Mouse (Mus musculus) heart, embryonic 13.5 days (tissue): ENCODE results near the gene Mmd2. TPM values are rescaled to one million over a fixed set of nuclear protein-coding genes. Genes with fewer than 3 reads are reported as not detected.

ENCODE experiments used
- ATAC-seq: fragments of 200-750 bp; cut with Nextera tagmentation; 2 replicates; pipeline ENCODE4 v1.8.0; 2017; ENCODE audit warnings: moderate TSS enrichment; ENCODE audit not compliant: insufficient number of reproducible peaks, low FRiP score, low TSS enrichment; ENCODE audit errors: extremely low read depth
- H3K27ac ChIP-seq: fragments of 300-500 bp; sonication (generic); replicated peaks from 2 replicates; pipeline ENCODE4 v1.5.1; 2015; ENCODE audit warnings: moderate library complexity, mild to moderate bottlenecking, inconsistent platforms
- H3K27me3 ChIP-seq: fragments of 300-500 bp; sonication (generic); replicated peaks from 2 replicates; pipeline ENCODE4 v1.6.1; 2015; ENCODE audit warnings: mild to moderate bottlenecking, inconsistent platforms
- H3K36me3 ChIP-seq: fragments of 300-500 bp; sonication (generic); 2 replicates; pipeline ENCODE4 v1.6.1; 2015; ENCODE audit warnings: mild to moderate bottlenecking, inconsistent platforms
- H3K4me1 ChIP-seq: fragments of 300-500 bp; sonication (generic); 2 replicates; pipeline ENCODE4 v1.6.1; 2015; ENCODE audit warnings: inconsistent platforms
- H3K4me2 ChIP-seq: fragments of 300-500 bp; sonication (generic); 2 replicates; pipeline ENCODE4 v1.6.1; 2015; ENCODE audit warnings: inconsistent platforms, mild to moderate bottlenecking, moderate library complexity
- H3K4me3 ChIP-seq: fragments of 300-500 bp; sonication (generic); 2 replicates; pipeline ENCODE4 v1.5.1; 2015; ENCODE audit warnings: moderate library complexity, mild to moderate bottlenecking, inconsistent platforms
- H3K9ac ChIP-seq: fragments of 300-500 bp; sonication (generic); 2 replicates; pipeline ENCODE4 v1.6.1; 2015; ENCODE audit warnings: inconsistent platforms, mild to moderate bottlenecking, moderate library complexity
- H3K9me3 ChIP-seq: fragments of 300-500 bp; sonication (generic); 2 replicates; pipeline ENCODE4 v1.6.1; 2016; ENCODE audit warnings: inconsistent platforms
- WGBS: fragments of 180-500 bp; shearing (Covaris S2); methylation state at CpG from one replicate; pipeline ENCODE4 v1.1.7; 2015; ENCODE audit warnings: mixed read lengths; 5-methylcytosine and 5-hydroxymethylcytosine counted together
- polyA plus RNA-seq: library from polyadenylated mRNA; unstranded; fragments of >200 nt; fragmentation: Nextera tagmentation; extraction: Ambion mirVana; gene quantifications from 2 replicates; pipeline ENCODE4 v1.2.1, GENCODE M21; 2015

Gene Mmd2
- polyA plus RNA-seq, 1 experiment from 2014 or later, result 0.24 TPM

- WGBS, result under 1% methylated on average over 69 of the region's 69 CpGs
- Histone ChIP-seq H3K27ac (peak overlapping the region; percentile 94), H3K4me1 (peaks cover 22% of the 10 kb centered on the region), H3K4me3 (peak overlapping the region; percentile 92), H3K4me2 (peak overlapping the region; percentile 92), H3K27me3 (peaks cover 16% of the 10 kb centered on the region), H3K9me3 (no peaks in the 10 kb centered on the region), H3K9ac (peak overlapping the region; percentile 96), H3K36me3 (peaks cover 13% of the 10 kb centered on the region)
- peak; percentile 97 for ATAC-seq
These were observed 20.4 kb upstream of the Mmd2 start for GRCm38 (mm10) chr5:142628726-142629662.

GRCm38 (mm10) chr5:142627398-142627797 lies 18.8 kb upstream of the Mmd2 start, which contains the start of gene Wipi2:
Gene Wipi2, plus strand, starts transcription at chr5:142627698.
- H3K4me1 ChIP-seq, result peaks cover 22% of the 10 kb centered on the region
- H3K9me3 ChIP-seq, result no peaks in the 10 kb centered on the region
- no peak for ATAC-seq
- peak within 1 kb of the TSS; percentile 90 for H3K9ac ChIP-seq
- H3K27me3 ChIP-seq, result peaks cover 16% of the 10 kb centered on the region
- no peaks in the 10 kb centered on the region; the same call in 1 of the 2 replicates for H3K36me3 ChIP-seq
- peak within 1 kb of the TSS; percentile 92 for H3K4me3 ChIP-seq
- WGBS, result 77% methylated on average over 2 of the region's 2 CpGs
- peak within 1 kb of the TSS; percentile 89 for H3K4me2 ChIP-seq
- H3K27ac ChIP-seq, result peak within 1 kb of the TSS; percentile 94

GRCm38 (mm10) chr5:142623080-142623479 lies 14.5 kb upstream of the Mmd2 start:
- 82% methylated on average over 7 of the region's 7 CpGs for WGBS
- Histone ChIP-seq H3K4me1 (peaks cover 4% of the 10 kb centered on the region), H3K27me3 (peaks cover 16% of the 10 kb centered on the region), H3K4me2 (no peak overlapping the region), H3K4me3 (no peak overlapping the region), H3K9me3 (no peaks in the 10 kb centered on the region), H3K27ac (no peak overlapping the region), H3K9ac (no peak overlapping the region), H3K36me3 (no peaks in the 10 kb centered on the region)
- ATAC-seq, result no peak

- WGBS, result 57% methylated on average over 1 of the region's 1 CpGs
- peaks cover 16% of the 10 kb centered on the region for H3K27me3 ChIP-seq
- H3K9me3 ChIP-seq, result no peaks in the 10 kb centered on the region
- H3K4me2 ChIP-seq, result no peak overlapping the region
- no peak overlapping the region for H3K9ac ChIP-seq
- no peak overlapping the region for H3K27ac ChIP-seq
- no peak for ATAC-seq
- H3K4me3 ChIP-seq, result no peak overlapping the region
- no peaks in the 10 kb centered on the region for H3K4me1 ChIP-seq
- H3K36me3 ChIP-seq, result no peaks in the 10 kb centered on the region
These were observed 13.5 kb upstream of the Mmd2 start for GRCm38 (mm10) chr5:142622134-142622533.

- no peak overlapping the region for H3K4me3 ChIP-seq
- no peaks in the 10 kb centered on the region for H3K9me3 ChIP-seq
- H3K27me3 ChIP-seq, result peaks cover 15% of the 10 kb centered on the region
- H3K4me1 ChIP-seq, result no peaks in the 10 kb centered on the region
- no peak overlapping the region for H3K9ac ChIP-seq
- WGBS, result 55% methylated on average over 2 of the region's 2 CpGs
- no peak for ATAC-seq
- no peaks in the 10 kb centered on the region for H3K36me3 ChIP-seq
- no peak overlapping the region for H3K4me2 ChIP-seq
- H3K27ac ChIP-seq, result no peak overlapping the region
These were observed 12.8 kb upstream of the Mmd2 start for GRCm38 (mm10) chr5:142621421-142621820.

GRCm38 (mm10) chr5:142619866-142620265 lies 11.3 kb upstream of the Mmd2 start:
- H3K4me3 ChIP-seq, result no peak overlapping the region
- no peak overlapping the region for H3K27ac ChIP-seq
- no peaks in the 10 kb centered on the region for H3K4me1 ChIP-seq
- no peaks in the 10 kb centered on the region for H3K36me3 ChIP-seq
- no peaks in the 10 kb centered on the region for H3K9me3 ChIP-seq
- ATAC-seq, result no peak
- no peak overlapping the region for H3K9ac ChIP-seq
- H3K27me3 ChIP-seq, result peaks cover under 1% of the 10 kb centered on the region; the same call in 1 of the 2 replicates
- no peak overlapping the region for H3K4me2 ChIP-seq
- WGBS, result 19% methylated on average over 5 of the region's 5 CpGs

- 51% methylated on average over 6 of the region's 6 CpGs for WGBS
- no peaks in the 10 kb centered on the region; the same call in 1 of the 2 replicates for H3K27me3 ChIP-seq
- no peaks in the 10 kb centered on the region for H3K9me3 ChIP-seq
- H3K4me1 ChIP-seq, result no peaks in the 10 kb centered on the region
- no peak overlapping the region for H3K27ac ChIP-seq
- H3K36me3 ChIP-seq, result no peaks in the 10 kb centered on the region
- H3K4me2 ChIP-seq, result no peak overlapping the region
- no peak overlapping the region for H3K4me3 ChIP-seq
- ATAC-seq, result no peak
- no peak overlapping the region for H3K9ac ChIP-seq
These were observed 7.7 kb upstream of the Mmd2 start for GRCm38 (mm10) chr5:142616326-142616725.

- Histone ChIP-seq H3K4me3 (no peak overlapping the region), H3K27ac (no peak overlapping the region), H3K36me3 (no peaks in the 10 kb centered on the region), H3K4me1 (no peaks in the 10 kb centered on the region), H3K27me3 (peaks cover under 1% of the 10 kb centered on the region), H3K9me3 (no peaks in the 10 kb centered on the region), H3K9ac (no peak overlapping the region), H3K4me2 (no peak overlapping the region)
- WGBS, result 75% methylated on average over 4 of the region's 4 CpGs
- no peak for ATAC-seq
These were observed 7.0 kb upstream of the Mmd2 start for GRCm38 (mm10) chr5:142615638-142616037.

- peaks cover 12% of the 10 kb centered on the region for H3K27me3 ChIP-seq
- H3K4me3 ChIP-seq, result no peak overlapping the region
- H3K4me1 ChIP-seq, result no peaks in the 10 kb centered on the region
- 67% methylated on average over 3 of the region's 3 CpGs for WGBS
- no peaks in the 10 kb centered on the region for H3K9me3 ChIP-seq
- H3K36me3 ChIP-seq, result no peaks in the 10 kb centered on the region
- H3K9ac ChIP-seq, result no peak overlapping the region
- ATAC-seq, result no peak
- no peak overlapping the region for H3K27ac ChIP-seq
- H3K4me2 ChIP-seq, result no peak overlapping the region
These were observed 5.9 kb upstream of the Mmd2 start for GRCm38 (mm10) chr5:142614513-142614912.

GRCm38 (mm10) chr5:142610362-142610761 lies 1.8 kb upstream of the Mmd2 start:
- Histone ChIP-seq H3K4me1 (peaks cover 10% of the 10 kb centered on the region), H3K36me3 (no peaks in the 10 kb centered on the region), H3K9ac (no peak overlapping the region), H3K27ac (no peak overlapping the region), H3K9me3 (no peaks in the 10 kb centered on the region), H3K4me2 (no peak overlapping the region), H3K27me3 (peaks cover 44% of the 10 kb centered on the region), H3K4me3 (no peak overlapping the region)
- no peak for ATAC-seq
- 69% methylated on average over 4 of the region's 4 CpGs for WGBS

- no peak for ATAC-seq
- H3K9ac ChIP-seq, result peak overlapping the region; percentile 74
These were observed 357 bp upstream of the Mmd2 start for GRCm38 (mm10) chr5:142608989-142609325.

GRCm38 (mm10) chr5:142605288-142605687 lies 3.3 kb downstream of the Mmd2 start:
- H3K27ac ChIP-seq, result no peak overlapping the region
- H3K27me3 ChIP-seq, result peaks cover 51% of the 10 kb centered on the region
- 79% methylated on average over 12 of the region's 12 CpGs for WGBS
- H3K4me2 ChIP-seq, result no peak overlapping the region
- no peaks in the 10 kb centered on the region for H3K9me3 ChIP-seq
- peaks cover 10% of the 10 kb centered on the region for H3K4me1 ChIP-seq
- H3K9ac ChIP-seq, result no peak overlapping the region
- ATAC-seq, result no peak
- no peak overlapping the region for H3K4me3 ChIP-seq
- no peaks in the 10 kb centered on the region for H3K36me3 ChIP-seq

More at GRCm38 (mm10) chr5:142608989-142609325, 357 bp upstream of the Mmd2 start:
- WGBS, result 9% methylated on average over 4 of the region's 4 CpGs
- peak overlapping the region; percentile 48 for H3K4me3 ChIP-seq
- H3K4me1 ChIP-seq, result peaks cover 10% of the 10 kb centered on the region
- H3K27me3 ChIP-seq, result peaks cover 54% of the 10 kb centered on the region
- H3K4me2 ChIP-seq, result peak overlapping the region; percentile 77
- no peaks in the 10 kb centered on the region for H3K36me3 ChIP-seq
- H3K27ac ChIP-seq, result no peak overlapping the region
- no peaks in the 10 kb centered on the region for H3K9me3 ChIP-seq
